Mouse (Mus musculus) kidney, embryonic 15.5 days (tissue): Measurements from ENCODE around the gene Sprr1b. TPM values are rescaled to one million over a fixed set of nuclear protein-coding genes. Genes with fewer than 3 reads are reported as not detected.

Experiments used
- ATAC-seq: fragments of 200-750 bp; cut with Nextera tagmentation; replicated peaks from 2 replicates; pipeline ENCODE4 v1.8.0; 2017; ENCODE audit warnings: moderate TSS enrichment; ENCODE audit not compliant: low FRiP score
- H3K27ac ChIP-seq: fragments of 300-500 bp; sonication (generic); 2 replicates; pipeline ENCODE4 v1.5.1; 2015; ENCODE audit warnings: mild to moderate bottlenecking, inconsistent platforms
- H3K27me3 ChIP-seq: fragments of 300-500 bp; sonication (generic); 2 replicates; pipeline ENCODE4 v1.6.1; 2015; ENCODE audit warnings: inconsistent platforms
- H3K36me3 ChIP-seq: fragments of 300-500 bp; sonication (generic); 2 replicates; pipeline ENCODE4 v1.6.1; 2015; ENCODE audit warnings: inconsistent platforms
- H3K4me1 ChIP-seq: fragments of 300-500 bp; sonication (generic); 2 replicates; pipeline ENCODE4 v1.6.1; 2015; ENCODE audit warnings: inconsistent platforms
- H3K4me2 ChIP-seq: fragments of 300-500 bp; sonication (generic); 2 replicates; pipeline ENCODE4 v1.6.1; 2015; ENCODE audit warnings: moderate library complexity, mild to moderate bottlenecking, inconsistent platforms
- H3K4me3 ChIP-seq: fragments of 300-500 bp; sonication (generic); replicated peaks from 2 replicates; pipeline ENCODE4 v1.5.1; 2015; ENCODE audit warnings: mild to moderate bottlenecking, inconsistent platforms
- H3K9ac ChIP-seq: fragments of 300-500 bp; sonication (generic); 2 replicates; pipeline ENCODE4 v1.6.1; 2015; ENCODE audit warnings: mild to moderate bottlenecking, inconsistent platforms
- H3K9me3 ChIP-seq: fragments of 300-500 bp; sonication (generic); replicated peaks from 2 replicates; pipeline ENCODE4 v1.6.1; 2016; ENCODE audit warnings: inconsistent platforms
- WGBS: fragments of 180-500 bp; shearing (Covaris S2); methylation state at CpG from one replicate; pipeline ENCODE4 v1.1.7; 2015; ENCODE audit warnings: mixed read lengths; 5-methylcytosine and 5-hydroxymethylcytosine counted together
- polyA plus RNA-seq: library from polyadenylated mRNA; unstranded; fragments of >200 nt; fragmentation: Nextera tagmentation; extraction: Ambion mirVana; gene quantifications from 2 replicates; pipeline ENCODE4 v1.2.1, GENCODE M21; 2015

Gene Sprr1b
- polyA plus RNA-seq, 1 experiment from 2014 or later = 0.83 TPM

- H3K36me3 ChIP-seq = no peaks in the 10 kb centered on the region
- H3K27ac ChIP-seq = no peak within 1 kb of the TSS
- ATAC-seq = no peak
- no peak within 1 kb of the TSS for H3K4me3 ChIP-seq
- H3K4me2 ChIP-seq = no peak within 1 kb of the TSS
- H3K4me1 ChIP-seq = no peaks in the 10 kb centered on the region
- H3K9ac ChIP-seq = no peak within 1 kb of the TSS
- no peaks in the 10 kb centered on the region for H3K9me3 ChIP-seq
- H3K27me3 ChIP-seq = no peaks in the 10 kb centered on the region
- WGBS = 96% methylated on average over 2 of the region's 2 CpGs
Observed at GRCm38 (mm10) chr3:92407691-92408090, 30.9 kb downstream of the Sprr1b start, which contains the start of gene Sprr2i. Gene Sprr2i, plus strand, starts transcription at chr3:92407991.

GRCm38 (mm10) chr3:92394301-92394700, 44.3 kb downstream of the Sprr1b start:
- Histone ChIP-seq H3K9me3 (no peaks in the 10 kb centered on the region), H3K27ac (no peak overlapping the region), H3K9ac (no peak overlapping the region), H3K4me3 (no peak overlapping the region), H3K4me2 (no peak overlapping the region), H3K27me3 (no peaks in the 10 kb centered on the region), H3K4me1 (no peaks in the 10 kb centered on the region), H3K36me3 (no peaks in the 10 kb centered on the region)
- 45% methylated on average over 1 of the region's 1 CpGs for whole genome bisulfite sequencing
- ATAC-seq = no peak

Other genes with a start within 250 kb of the Sprr1b start
- not detected in 2 replicates for gene Sprr2a1, start 223.0 kb downstream of the Sprr1b start, polyA plus RNA-seq
- gene Sprr2a2, start 222.9 kb downstream of the Sprr1b start, polyA plus RNA-seq = 2.6 and 6.3 TPM in 2 replicates
- gene Sprr2a3, start 153.4 kb downstream of the Sprr1b start, polyA plus RNA-seq = 1.0 TPM in 1 of 2 replicates, not detected in the other
- not detected in 2 replicates for gene Sprr2b, start 122.2 kb downstream of the Sprr1b start, polyA plus RNA-seq
- gene Sprr2d, start 99.6 kb downstream of the Sprr1b start, polyA plus RNA-seq = not detected in 2 replicates
- not detected in 2 replicates for gene Sprr2e, start 86.6 kb downstream of the Sprr1b start, polyA plus RNA-seq
- 13.1 and 30.3 TPM in 2 replicates for gene Sprr2f, start 73.6 kb downstream of the Sprr1b start, polyA plus RNA-seq
- not detected in 2 replicates for gene Sprr2h, start 53.1 kb downstream of the Sprr1b start, polyA plus RNA-seq
- not detected in 2 replicates for gene Sprr2i, start 30.8 kb downstream of the Sprr1b start, polyA plus RNA-seq
- not detected in 2 replicates for gene Sprr2j-ps, start 20.7 kb downstream of the Sprr1b start, polyA plus RNA-seq
- gene Gm9774, start 9.4 kb downstream of the Sprr1b start, polyA plus RNA-seq = 7.8 and 12.5 TPM in 2 replicates
- gene Sprr2k, start 6.2 kb downstream of the Sprr1b start, polyA plus RNA-seq = not detected in 2 replicates
- gene Sprr3, start 19.9 kb upstream of the Sprr1b start, polyA plus RNA-seq = 0.18 TPM in 1 of 2 replicates, not detected in the other
- gene Sprr1a, start 47.1 kb upstream of the Sprr1b start, polyA plus RNA-seq = 15.2 and 17.5 TPM in 2 replicates
- gene Sprr4, start 61.7 kb upstream of the Sprr1b start, polyA plus RNA-seq = not detected in 2 replicates
- not detected in 2 replicates for gene 2310046K23Rik, start 95.7 kb upstream of the Sprr1b start, polyA plus RNA-seq
- 0.22 and 0.61 TPM in 2 replicates for gene Ivl, start 134.9 kb upstream of the Sprr1b start, polyA plus RNA-seq
- gene Smcp, start 150.2 kb upstream of the Sprr1b start, polyA plus RNA-seq = not detected in 2 replicates
- gene 2210017I01Rik, start 168.7 kb upstream of the Sprr1b start, polyA plus RNA-seq = not detected in 2 replicates
- not detected in 2 replicates for gene Lce6a, start 182.9 kb upstream of the Sprr1b start, polyA plus RNA-seq
- not detected in 2 replicates for gene Lce1a1, start 209.5 kb upstream of the Sprr1b start, polyA plus RNA-seq
- not detected in 2 replicates for gene Lce1b, start 218.1 kb upstream of the Sprr1b start, polyA plus RNA-seq
- gene Lce1a2, start 231.5 kb upstream of the Sprr1b start, polyA plus RNA-seq = not detected in 2 replicates
- gene Lce1c, start 240.5 kb upstream of the Sprr1b start, polyA plus RNA-seq = not detected in 2 replicates
- not detected in 2 replicates for gene Lce1d, start 248.4 kb upstream of the Sprr1b start, polyA plus RNA-seq